Mouse (Mus musculus): ENCODE data around the gene Btbd35f19.
"Not testable (repeated sequence)": the region's sequence is repeated elsewhere in the genome, so short reads cannot be mapped to it uniquely, and the experiment has no call there.

The Btbd35f19 gene

DNA sequence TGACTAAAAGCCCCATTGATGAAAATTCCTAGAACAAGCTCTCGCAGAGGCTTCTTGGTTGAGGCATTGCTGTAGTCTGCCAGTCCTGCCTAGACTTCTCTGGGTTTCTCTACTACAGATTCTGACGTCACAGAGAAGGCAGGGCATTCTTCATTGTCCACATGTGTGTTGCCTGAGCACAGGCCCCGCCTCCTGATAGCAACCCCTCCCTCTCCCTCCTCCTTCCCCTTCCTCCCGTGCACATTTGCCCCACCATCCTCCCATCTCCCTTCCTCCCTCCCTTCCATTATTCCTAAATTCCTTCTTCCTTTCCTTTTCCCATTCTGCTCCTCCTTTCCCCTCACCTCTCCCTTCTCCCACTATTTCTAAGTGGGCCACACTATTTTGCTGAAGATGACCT lies at the start of gene Btbd35f19:
Btbd35f19 (minus strand) TSS at position 101 of the 400 bp plus-strand sequence.
- DNase-seq (ENCODE audit: low read depth, low spot score): not testable (repeated sequence)

DNA sequence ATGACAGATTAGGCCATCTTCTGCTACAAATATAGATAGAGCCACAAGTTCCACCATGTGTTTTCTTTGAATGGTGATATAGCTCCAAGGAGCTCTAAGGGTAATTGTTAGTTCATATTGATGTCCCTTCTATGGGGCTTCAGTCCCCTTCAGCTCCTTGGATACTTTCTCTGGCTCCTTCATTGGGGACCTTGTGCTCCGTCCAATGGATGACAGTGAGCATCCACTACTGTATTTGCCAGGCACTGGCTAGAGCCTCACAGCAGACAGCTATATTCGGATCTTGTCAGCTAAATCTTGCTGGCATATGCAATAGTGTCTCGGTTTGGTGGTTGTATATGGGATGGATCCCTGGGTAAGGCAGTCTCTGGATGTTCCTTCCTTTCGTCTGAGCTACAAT lies 41.8 kb downstream of the Btbd35f19 start:
- DNase-seq (ENCODE audit: low read depth, low spot score): not testable (repeated sequence)

GRCm38 (mm10) chrX:31336154-31336553 lies 47.6 kb downstream of the Btbd35f19 start, which contains the start of gene Btbd35f26:
Gene Btbd35f26, plus strand, starts transcription at chrX:31336454.
- not testable (repeated sequence) for DNase-seq (ENCODE audit: low read depth, low spot score)

Data from c-Kit-negative CD71-positive TER-119-positive erythroid progenitor cells, embryonic 14.5 days (primary cell).